Mouse (Mus musculus) left cerebral cortex, adult 2 months (tissue): ENCODE measurements at regions not wholly inside any gene's neighbourhood (a gene's known extent, or its start where the extent isn't known, plus 50 kb on each side); places are given as distances from the start of the nearest gene placed in this dataset.

Experiments
- DNase-seq, 2 experiments: peaks; one replicate each; pipeline ENCODE4 v3.0.0; 2021 to 2022; ENCODE audit warnings: low spot score in 2 of 2, mixed read lengths in 1 of 2; ENCODE audit errors: extremely low spot score in 1 of 2
- H3K27ac ChIP-seq: fragments of 200-600 bp; 2 replicates; pipeline ENCODE4 v1.8.1; 2022
- H3K4me3 ChIP-seq: fragments of 200-600 bp; 2 replicates; pipeline ENCODE4 v1.8.1; 2022
- CTCF ChIP-seq: fragments of 200-600 bp; IDR thresholded peaks from 2 replicates; pipeline ENCODE4 v1.8.1; 2022; ENCODE audit warnings: antibody characterized with exemption, mild to moderate bottlenecking, moderate library complexity
- intact Hi-C: fragments of 180-260 bp; cut with DNase I; formaldehyde crosslinking; loops from one replicate; pipeline ENCODE4 v1.15.1; 2025

- Histone ChIP-seq H3K27ac (no peak overlapping the region), H3K4me3 (no peak overlapping the region)
- no peak for TF ChIP-seq CTCF
- intact Hi-C loops, result no loop called here
- no peak for DNase-seq
Observed at GRCm38 (mm10) chr8:53881551-53881950, 195.9 kb upstream of the Vegfc start.

GRCm38 (mm10) chr8:53892205-53892710, 185.1 kb upstream of the Vegfc start:
- Histone ChIP-seq H3K27ac (no peak overlapping the region), H3K4me3 (no peak overlapping the region)
- intact Hi-C loops, result no loop called here
- no peak for DNase-seq
- no peak for TF ChIP-seq CTCF

GRCm38 (mm10) chr8:53892770-53893169, 184.6 kb upstream of the Vegfc start:
- no peak overlapping the region for H3K27ac ChIP-seq
- no peak for DNase-seq
- intact Hi-C loops, result no loop called here
- no peak for TF ChIP-seq CTCF
- H3K4me3 ChIP-seq, result no peak overlapping the region

- intact Hi-C loops, result no loop called here
- no peak overlapping the region for H3K4me3 ChIP-seq
- H3K27ac ChIP-seq, result no peak overlapping the region
- DNase-seq, result no peak
- TF ChIP-seq CTCF, result no peak
Observed at GRCm38 (mm10) chr8:53922343-53922742, 155.1 kb upstream of the Vegfc start.

GRCm38 (mm10) chr8:53930685-53931084, 146.7 kb upstream of the Vegfc start:
- no peak overlapping the region for H3K27ac ChIP-seq
- no peak for TF ChIP-seq CTCF
- H3K4me3 ChIP-seq, result no peak overlapping the region
- no peak for DNase-seq
- intact Hi-C loops, result no loop called here

GRCm38 (mm10) chr8:53938392-53938791, 139.0 kb upstream of the Vegfc start:
- intact Hi-C loops, result no loop called here
- no peak for DNase-seq

GRCm38 (mm10) chr8:53939519-53939918, 137.9 kb upstream of the Vegfc start:
- no peak for TF ChIP-seq CTCF
- no peak overlapping the region for H3K27ac ChIP-seq
- no peak for DNase-seq
- intact Hi-C loops, result no loop called here
- H3K4me3 ChIP-seq, result no peak overlapping the region

More at GRCm38 (mm10) chr8:53938392-53938791, 139.0 kb upstream of the Vegfc start:
- Histone ChIP-seq H3K4me3 (no peak overlapping the region), H3K27ac (no peak overlapping the region)
- TF ChIP-seq CTCF, result no peak

- DNase-seq, result no peak
- Histone ChIP-seq H3K4me3 (no peak overlapping the region), H3K27ac (no peak overlapping the region)
- intact Hi-C loops, result no loop called here
- TF ChIP-seq CTCF, result no peak
Observed at GRCm38 (mm10) chr8:53941144-53941543, 136.3 kb upstream of the Vegfc start.

GRCm38 (mm10) chr8:53945561-53945960, 131.8 kb upstream of the Vegfc start:
- intact Hi-C loops, result no loop called here
- no peak for TF ChIP-seq CTCF
- no peak for DNase-seq

GRCm38 (mm10) chr8:53947384-53947783, 130.0 kb upstream of the Vegfc start:
- DNase-seq, result no peak
- no peak overlapping the region for H3K27ac ChIP-seq
- intact Hi-C loops, result no loop called here
- H3K4me3 ChIP-seq, result no peak overlapping the region
- TF ChIP-seq CTCF, result no peak

More at GRCm38 (mm10) chr8:53945561-53945960, 131.8 kb upstream of the Vegfc start:
- Histone ChIP-seq H3K27ac (no peak overlapping the region), H3K4me3 (no peak overlapping the region)

GRCm38 (mm10) chr8:53954476-53955158, 122.8 kb upstream of the Vegfc start:
- Histone ChIP-seq H3K27ac (no peak overlapping the region), H3K4me3 (no peak overlapping the region)
- no peak for TF ChIP-seq CTCF
- no peak for DNase-seq
- intact Hi-C loops, result no loop called here

GRCm38 (mm10) chr8:53956148-53956547, 121.3 kb upstream of the Vegfc start:
- no peak for DNase-seq
- TF ChIP-seq CTCF, result no peak
- intact Hi-C loops, result no loop called here
- H3K4me3 ChIP-seq, result no peak overlapping the region
- no peak overlapping the region for H3K27ac ChIP-seq

GRCm38 (mm10) chr8:53958548-53958947, 118.9 kb upstream of the Vegfc start:
- DNase-seq, result no peak
- Histone ChIP-seq H3K4me3 (no peak overlapping the region), H3K27ac (no peak overlapping the region)
- intact Hi-C loops, result no loop called here
- TF ChIP-seq CTCF, result no peak
